Mouse (Mus musculus): ENCODE results near the gene Clic4. TPM values are rescaled to one million over a fixed set of nuclear protein-coding genes. Genes with fewer than 3 reads are reported as not detected.
A peak's percentile ranks its signal among the peaks of the same experiment; 100 is the strongest.

Gene Clic4
- total and polyA plus RNA-seq, 2 experiments from 2014 or later: 41.5 to 65.2 TPM

DNA sequence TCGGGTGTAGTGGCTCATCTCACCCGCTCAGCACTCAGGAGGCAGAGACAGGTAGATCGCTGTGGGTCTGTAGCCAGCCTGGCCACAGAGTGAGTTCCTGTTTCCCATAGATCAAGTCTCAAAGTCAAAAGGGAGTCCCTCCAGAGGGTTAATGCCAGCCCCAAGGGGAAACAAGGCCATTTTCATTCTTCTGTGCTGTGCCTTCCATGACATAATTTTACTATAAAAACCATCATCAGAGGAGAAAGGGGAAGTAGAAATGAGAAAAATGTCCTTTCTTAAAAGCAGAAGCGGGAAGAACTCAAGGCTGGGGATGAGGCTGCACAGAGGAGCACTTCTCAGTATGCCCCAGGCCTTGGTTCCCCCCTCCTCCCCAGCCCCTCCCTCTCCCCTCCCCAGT, 90.8 kb downstream of the Clic4 start:
- Histone ChIP-seq H3K4me1 (ENCODE audit: insufficient read depth) (no peaks in the 10 kb centered on the region), H3K36me3 (ENCODE audit: insufficient read depth) (no peaks in the 10 kb centered on the region), H3K9me3 (ENCODE audit: low read length) (no peaks in the 10 kb centered on the region), H3K27ac (ENCODE audit: low read depth, low read length) (no peak overlapping the region), H3K27me3 (ENCODE audit: insufficient read depth, low read length) (no peaks in the 10 kb centered on the region), H3K9ac (no peak overlapping the region), H3K4me3 (ENCODE audit: low read depth, low read length) (no peak overlapping the region), H3K4me2 (ENCODE audit: low read depth) (no peak overlapping the region)
- TF ChIP-seq CTCF (IDR thresholded peaks at IDR 0.05; ENCODE audit: low read depth): no peak
- DNase-seq (no peak), ATAC-seq (no peak)
- WGBS: 91% methylated on average over 4 of the region's 4 CpGs

DNA sequence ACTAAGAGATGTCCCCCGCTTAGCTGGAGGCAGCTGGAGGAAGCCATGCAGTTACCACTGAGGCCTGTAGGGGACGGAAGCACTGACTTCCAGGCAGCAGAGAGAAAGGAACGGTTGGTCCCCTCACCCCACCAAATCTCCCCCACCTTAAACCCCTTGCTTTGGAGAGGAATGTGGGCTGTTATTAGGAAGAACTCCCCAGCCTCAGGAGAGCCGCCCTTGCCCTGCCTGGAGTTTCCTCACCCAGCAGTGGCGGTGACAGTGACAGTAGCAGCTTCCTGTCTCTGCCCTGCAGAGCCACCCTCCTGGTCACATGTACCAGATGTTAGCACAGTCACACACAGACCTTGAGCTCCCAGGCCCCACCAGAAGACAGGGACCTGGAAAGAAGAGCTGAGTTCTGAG, 93.5 kb downstream of the Clic4 start:
- ATAC-seq (no peak), DNase-seq (no peak)
- 26% methylated on average over 5 of the region's 5 CpGs for WGBS

DNA sequence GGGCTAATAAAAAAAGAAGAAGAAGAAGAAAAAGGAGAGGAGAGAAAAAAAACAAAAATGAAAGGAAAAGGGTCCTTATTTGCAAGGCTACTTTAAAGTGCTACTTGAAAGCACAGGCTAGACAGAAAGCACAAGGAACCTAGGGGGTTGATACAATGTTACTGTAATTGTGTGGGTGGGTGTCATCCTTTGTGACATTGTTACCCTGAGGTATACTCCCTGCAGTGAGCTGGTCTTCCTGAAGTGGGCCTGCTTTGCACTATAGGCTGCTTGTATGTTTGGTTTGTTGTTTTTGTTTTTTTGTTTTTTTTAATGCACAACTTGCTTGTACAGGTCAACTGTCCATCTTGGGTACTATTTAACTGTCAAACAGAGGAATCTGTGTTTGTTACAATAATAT, 95.0 kb downstream of the Clic4 start:
- DNase-seq (no peak), ATAC-seq (no peak)
- H3K9me3 ChIP-seq (ENCODE audit: low read length): no peaks in the 10 kb centered on the region
- no peak for TF ChIP-seq CTCF (IDR thresholded peaks at IDR 0.05; ENCODE audit: low read depth)
- H3K36me3 ChIP-seq (ENCODE audit: insufficient read depth): no peaks in the 10 kb centered on the region
- H3K27me3 ChIP-seq (ENCODE audit: insufficient read depth, low read length): peaks cover 11% of the 10 kb centered on the region
- no peak overlapping the region for H3K4me2 ChIP-seq (ENCODE audit: low read depth)
- no peaks in the 10 kb centered on the region for H3K4me1 ChIP-seq (ENCODE audit: insufficient read depth)
- no peak overlapping the region for H3K9ac ChIP-seq
- H3K27ac ChIP-seq (ENCODE audit: low read depth, low read length): no peak overlapping the region
- H3K4me3 ChIP-seq (ENCODE audit: low read depth, low read length): no peak overlapping the region

More for the DNA sequence above, 93.5 kb downstream of the Clic4 start:
- Histone ChIP-seq H3K36me3 (ENCODE audit: insufficient read depth) (no peaks in the 10 kb centered on the region), H3K9ac (no peak overlapping the region), H3K4me1 (ENCODE audit: insufficient read depth) (no peaks in the 10 kb centered on the region), H3K4me2 (ENCODE audit: low read depth) (no peak overlapping the region), H3K4me3 (ENCODE audit: low read depth, low read length) (no peak overlapping the region), H3K9me3 (ENCODE audit: low read length) (no peaks in the 10 kb centered on the region), H3K27me3 (ENCODE audit: insufficient read depth, low read length) (peaks cover 11% of the 10 kb centered on the region), H3K27ac (ENCODE audit: low read depth, low read length) (no peak overlapping the region)
- TF ChIP-seq CTCF (IDR thresholded peaks at IDR 0.05; ENCODE audit: low read depth): peak; percentile 54

- ATAC-seq: no peak
- H3K27ac ChIP-seq (ENCODE audit: low read depth, low read length): no peak overlapping the region
- peaks cover 11% of the 10 kb centered on the region for H3K27me3 ChIP-seq (ENCODE audit: insufficient read depth, low read length)
- no peak for DNase-seq
- H3K36me3 ChIP-seq (ENCODE audit: insufficient read depth): no peaks in the 10 kb centered on the region
- peak overlapping the region; percentile 11; the same call in 1 of the 2 replicates for H3K4me3 ChIP-seq (ENCODE audit: low read depth, low read length)
- peak overlapping the region; percentile 41 for H3K4me2 ChIP-seq (ENCODE audit: low read depth)
- WGBS: 7% methylated on average over 38 of the region's 38 CpGs
- no peak overlapping the region for H3K9ac ChIP-seq
- no peaks in the 10 kb centered on the region for H3K9me3 ChIP-seq (ENCODE audit: low read length)
- no peak for TF ChIP-seq CTCF (IDR thresholded peaks at IDR 0.05; ENCODE audit: low read depth)
- no peaks in the 10 kb centered on the region for H3K4me1 ChIP-seq (ENCODE audit: insufficient read depth)
Measured at GRCm38 (mm10) chr4:135175406-135176120, 97.1 kb downstream of the Clic4 start.

DNA sequence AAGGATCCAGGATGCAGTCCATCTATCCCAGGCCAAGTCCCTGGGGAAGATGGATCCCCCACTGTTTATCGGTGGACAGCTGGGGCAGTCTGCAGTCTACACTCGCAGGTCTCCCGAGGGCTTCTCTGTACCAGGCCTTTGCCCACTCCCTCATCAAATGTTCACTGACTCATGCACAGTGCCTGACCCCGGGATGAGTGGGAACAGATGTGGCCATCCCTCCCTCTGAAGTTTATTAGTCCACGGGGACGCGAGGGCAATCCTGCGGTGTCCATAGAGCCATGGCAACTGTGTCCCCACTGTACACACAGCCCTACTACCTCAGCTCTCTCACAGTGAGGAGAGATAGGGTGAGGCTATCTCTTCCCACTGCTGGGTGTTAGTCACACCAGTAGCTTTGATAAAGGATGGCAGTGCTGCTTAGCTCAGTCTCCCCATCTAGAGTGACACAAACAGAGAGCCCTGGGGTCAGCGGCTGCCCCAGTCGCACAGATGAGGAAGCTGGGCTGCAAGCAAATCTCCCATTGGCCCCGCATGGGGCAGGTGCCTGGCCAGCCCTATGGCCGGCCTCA, 101.2 kb downstream of the Clic4 start:
- DNase-seq: no peak
- TF ChIP-seq CTCF (IDR thresholded peaks at IDR 0.05; ENCODE audit: low read depth): no peak
- ATAC-seq: no peak
- WGBS: 82% methylated on average over 12 of the region's 12 CpGs
- no peak overlapping the region for H3K4me2 ChIP-seq (ENCODE audit: low read depth)
- H3K36me3 ChIP-seq (ENCODE audit: insufficient read depth): no peaks in the 10 kb centered on the region
- no peak overlapping the region for H3K4me3 ChIP-seq (ENCODE audit: low read depth, low read length)
- no peak overlapping the region for H3K27ac ChIP-seq (ENCODE audit: low read depth, low read length)
- no peaks in the 10 kb centered on the region for H3K9me3 ChIP-seq (ENCODE audit: low read length)
- H3K9ac ChIP-seq: no peak overlapping the region
- 0 out of 2 replicates have a peak, but pooled peaks cover 2% of the 10 kb centered on the region for H3K4me1 ChIP-seq (ENCODE audit: insufficient read depth)
- H3K27me3 ChIP-seq (ENCODE audit: insufficient read depth, low read length): peaks cover 22% of the 10 kb centered on the region

DNA sequence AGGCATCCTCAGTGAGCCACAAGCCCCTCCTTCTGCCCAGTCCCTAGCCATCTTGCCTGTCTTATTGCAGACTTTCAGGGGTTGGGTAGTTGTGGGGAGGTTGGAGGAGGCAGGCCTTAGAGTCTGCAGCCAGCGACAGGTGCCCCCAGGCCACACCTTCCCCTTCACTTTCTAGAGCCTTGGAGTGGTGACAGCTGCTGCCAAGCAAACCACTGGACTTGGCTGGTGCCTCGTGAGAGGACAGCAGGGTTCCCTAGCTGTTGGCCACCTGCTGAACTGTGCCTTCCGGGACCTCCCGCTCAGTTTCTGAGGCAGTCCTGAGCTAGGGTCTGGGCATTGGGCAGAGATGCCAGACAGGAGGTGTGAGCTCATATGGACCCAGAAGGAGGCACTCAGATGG, 103.1 kb downstream of the Clic4 start:
- 61% methylated on average over 4 of the region's 4 CpGs for WGBS
- H3K4me3 ChIP-seq (ENCODE audit: low read depth, low read length): no peak overlapping the region
- TF ChIP-seq CTCF (IDR thresholded peaks at IDR 0.05; ENCODE audit: low read depth): no peak
- H3K9me3 ChIP-seq (ENCODE audit: low read length): no peaks in the 10 kb centered on the region
- H3K36me3 ChIP-seq (ENCODE audit: insufficient read depth): no peaks in the 10 kb centered on the region
- no peak for ATAC-seq
- H3K4me2 ChIP-seq (ENCODE audit: low read depth): no peak overlapping the region
- peaks cover 13% of the 10 kb centered on the region for H3K27me3 ChIP-seq (ENCODE audit: insufficient read depth, low read length)
- 0 out of 2 replicates have a peak, but pooled peaks cover 2% of the 10 kb centered on the region for H3K4me1 ChIP-seq (ENCODE audit: insufficient read depth)
- no peak for DNase-seq
- no peak overlapping the region for H3K27ac ChIP-seq (ENCODE audit: low read depth, low read length)
- no peak overlapping the region for H3K9ac ChIP-seq

GRCm38 (mm10) chr4:135169096-135169495, 103.5 kb downstream of the Clic4 start:
- Histone ChIP-seq H3K27ac (ENCODE audit: low read depth, low read length) (no peak overlapping the region), H3K36me3 (ENCODE audit: insufficient read depth) (no peaks in the 10 kb centered on the region), H3K4me3 (ENCODE audit: low read depth, low read length) (no peak overlapping the region), H3K4me1 (ENCODE audit: insufficient read depth) (0 out of 2 replicates have a peak, but pooled peaks cover 2% of the 10 kb centered on the region), H3K4me2 (ENCODE audit: low read depth) (no peak overlapping the region), H3K9ac (no peak overlapping the region), H3K9me3 (ENCODE audit: low read length) (no peaks in the 10 kb centered on the region), H3K27me3 (ENCODE audit: insufficient read depth, low read length) (peaks cover 11% of the 10 kb centered on the region)
- ATAC-seq (no peak), DNase-seq (no peak)
- WGBS: 69% methylated on average over 10 of the region's 10 CpGs
- TF ChIP-seq CTCF (IDR thresholded peaks at IDR 0.05; ENCODE audit: low read depth): no peak

Measured in forebrain, postnatal 0 days (tissue).